Comparison of ENCODE assay signal across 10 mouse cellular contexts in genomic region chr13:51776160-51776737, GRCm38 (mm10). TPM values are rescaled to one million over a fixed set of nuclear protein-coding genes. Genes with fewer than 3 reads are reported as not detected.
DNase-seq lines count a peak whose midpoint lies in the region; ATAC-seq and TF ChIP-seq lines count a peak whose summit lies in the region.
"Had no signal": no experiment of that assay in that cellular context is flagged by ENCODE, and none has a peak within 500 bp of the region (broad histone marks: within the 10 kb centered on the region; RNA-seq: fewer than 3 reads in every experiment).

No protein-coding gene starts in this region.

- no peak overlapping the region for H3K4me3 ChIP-seq in forebrain, embryonic 16.5 days (replicated peaks; ENCODE audit: low read length)
- H3K4me3 ChIP-seq in forebrain, embryonic 14.5 days (ENCODE audit: low read depth, low read length) = no peak overlapping the region
- H3K4me3 ChIP-seq in kidney, adult 2 months (ENCODE audit: insufficient read depth, low read depth, low read length) = peak overlapping the region; percentile 47
- no peak overlapping the region for H3K4me3 ChIP-seq in kidney, embryonic 14.5 days (ENCODE audit: low read length)
- H3K4me3 ChIP-seq: midbrain, embryonic 13.5 days had no signal

- DNase-seq in forebrain, embryonic 14.5 days (ENCODE audit: low spot score) = no peak
- peak; percentile 28 for DNase-seq in kidney, adult 2 months
- peak; percentile 84 for DNase-seq in CD4-positive helper T cell, adult 2 months (ENCODE audit: low read depth, low spot score)
- DNase-seq in spleen, postnatal 10 days (ENCODE audit: low spot score in 2 of 2) = no peak
- no peak for DNase-seq in testis, postnatal 10 days (ENCODE audit: low spot score)
- DNase-seq: B cell, adult 2 months had no signal

- H3K27ac ChIP-seq in forebrain, embryonic 16.5 days (ENCODE audit: low read length) = peak overlapping the region; percentile 65
- no peak overlapping the region for H3K27ac ChIP-seq in forebrain, embryonic 14.5 days (ENCODE audit: low read depth, low read length)
- H3K27ac ChIP-seq in kidney, adult 2 months (ENCODE audit: insufficient read depth, low read depth, low read length) = peak overlapping the region; percentile 79
- no peak overlapping the region for H3K27ac ChIP-seq in kidney, embryonic 14.5 days (ENCODE audit: low read depth, low read length)
- H3K27ac ChIP-seq: midbrain, embryonic 13.5 days had no signal

- TF ChIP-seq CTCF in kidney, adult 2 months (conservative IDR thresholded peaks at IDR 0.05; ENCODE audit: insufficient read depth, insufficient read length, low read depth, low read length) = no peak

- H3K9ac ChIP-seq in forebrain, embryonic 16.5 days (replicated peaks; ENCODE audit: low read depth, low read length) = no peak overlapping the region
- H3K9ac ChIP-seq in forebrain, embryonic 14.5 days (ENCODE audit: low read length) = no peak overlapping the region
- H3K9ac ChIP-seq in kidney, embryonic 14.5 days (ENCODE audit: low read depth, low read length) = no peak overlapping the region

- WGBS in forebrain, embryonic 16.5 days = 88% methylated on average over 6 of the region's 6 CpGs
- WGBS in forebrain, embryonic 14.5 days = 86% methylated on average over 6 of the region's 6 CpGs
- 68% methylated on average over 6 of the region's 6 CpGs for WGBS in kidney, adult 2 months
- 88% methylated on average over 6 of the region's 6 CpGs for WGBS in kidney, embryonic 14.5 days

- H3K27me3 ChIP-seq in forebrain, embryonic 16.5 days (replicated peaks; ENCODE audit: control insufficient read depth, insufficient read depth, low read length) = no peaks in the 10 kb centered on the region
- H3K27me3 ChIP-seq in forebrain, embryonic 14.5 days (replicated peaks; ENCODE audit: control insufficient read depth, insufficient read depth, low read length) = no peaks in the 10 kb centered on the region
- H3K27me3 ChIP-seq in kidney, adult 2 months (replicated peaks; ENCODE audit: control insufficient read depth, insufficient read depth, low read length) = no peaks in the 10 kb centered on the region
- H3K27me3 ChIP-seq in kidney, embryonic 14.5 days (ENCODE audit: control insufficient read depth, insufficient read depth, low read length) = no peaks in the 10 kb centered on the region
- H3K27me3 ChIP-seq: midbrain, embryonic 13.5 days had no signal

- no peak for ATAC-seq in forebrain, embryonic 16.5 days
- ATAC-seq in forebrain, embryonic 14.5 days = no peak
- ATAC-seq in kidney, embryonic 14.5 days (ENCODE audit: low FRiP score, low TSS enrichment) = no peak
- peak; percentile 24 to 29; a peak in 1 of 4 replicates for ATAC-seq in hematopoietic stem cell, adult 5-6 weeks (replicated peaks in 1 of 2; ENCODE audit: insufficient read depth in 1 of 2, low FRiP score in 2 of 2, low TSS enrichment in 1 of 2, low read depth in 1 of 2, poor library complexity in 2 of 2, severe bottlenecking in 2 of 2)

- TF ChIP-seq POLR2A in kidney, adult 2 months (IDR thresholded peaks at IDR 0.05; ENCODE audit: low read depth, low read length) = no peak

- no peaks in the 10 kb centered on the region for H3K36me3 ChIP-seq in forebrain, embryonic 16.5 days (ENCODE audit: control insufficient read depth, insufficient read depth)
- H3K36me3 ChIP-seq in forebrain, embryonic 14.5 days (ENCODE audit: control insufficient read depth, insufficient read depth, low read length) = no peaks in the 10 kb centered on the region
- no peaks in the 10 kb centered on the region for H3K36me3 ChIP-seq in kidney, adult 2 months (ENCODE audit: control insufficient read depth, insufficient read depth, low read length)
- H3K36me3 ChIP-seq in kidney, embryonic 14.5 days (ENCODE audit: control insufficient read depth, insufficient read depth, low read length) = no peaks in the 10 kb centered on the region
- H3K36me3 ChIP-seq: midbrain, embryonic 13.5 days had no signal

- peak overlapping the region; percentile 3; the same call in 1 of the 2 replicates for H3K4me2 ChIP-seq in forebrain, embryonic 16.5 days (ENCODE audit: low read length)
- no peak overlapping the region for H3K4me2 ChIP-seq in forebrain, embryonic 14.5 days (ENCODE audit: low read length)
- H3K4me2 ChIP-seq in kidney, embryonic 14.5 days (replicated peaks; ENCODE audit: low read depth, low read length) = no peak overlapping the region

- peaks cover 37% of the 10 kb centered on the region for H3K4me1 ChIP-seq in forebrain, embryonic 16.5 days (replicated peaks; ENCODE audit: control insufficient read depth, insufficient read depth, low read length)
- peaks cover 20% of the 10 kb centered on the region for H3K4me1 ChIP-seq in forebrain, embryonic 14.5 days (ENCODE audit: control insufficient read depth, insufficient read depth, low read length)
- H3K4me1 ChIP-seq in kidney, adult 2 months (ENCODE audit: control insufficient read depth, insufficient read depth, low read length) = peaks cover 26% of the 10 kb centered on the region
- H3K4me1 ChIP-seq in kidney, embryonic 14.5 days (ENCODE audit: control insufficient read depth, insufficient read depth, low read length) = peaks cover 27% of the 10 kb centered on the region

- no peaks in the 10 kb centered on the region for H3K9me3 ChIP-seq in forebrain, embryonic 16.5 days (ENCODE audit: control insufficient read depth, low read length)
- H3K9me3 ChIP-seq in forebrain, embryonic 14.5 days (replicated peaks; ENCODE audit: control insufficient read depth, low read length) = no peaks in the 10 kb centered on the region
- H3K9me3 ChIP-seq in kidney, embryonic 14.5 days (ENCODE audit: control insufficient read depth, low read length) = no peaks in the 10 kb centered on the region
- H3K9me3 ChIP-seq: midbrain, embryonic 13.5 days had no signal

RNA-seq across cellular contexts. Expression of gene Sema4d, which starts 17.3 kb away (rescaled TPM):
- polyA plus RNA-seq in forebrain, embryonic 16.5 days (2015; fragmentation: Nextera tagmentation; extraction: Ambion mirVana) = 20.8 and 24.6 TPM in 2 replicates
- 12.7 and 22.1 TPM in 2 replicates for polyA plus RNA-seq in forebrain, embryonic 14.5 days (2014; fragmentation: Nextera tagmentation; extraction: Ambion mirVana)
- 87.8 and 93.2 TPM in 2 replicates for polyA plus RNA-seq in kidney, adult 2 months (2012; rRNA removed)
- polyA plus RNA-seq in kidney, embryonic 14.5 days (2014; fragmentation: Nextera tagmentation; extraction: Ambion mirVana) = 11.3 and 20.2 TPM in 2 replicates
- 16.9 and 26.5 TPM in 2 replicates for total RNA-seq in hematopoietic stem cell, adult 5-6 weeks (2017)

Comparison
In these comparisons a context has a peak if more than half of its experiments do, and no peak if none do; other contexts are left out.
1. H3K27ac ChIP-seq: peak in forebrain, embryonic 16.5 days (single experiment) and kidney, adult 2 months (single experiment); none in forebrain, embryonic 14.5 days (single experiment) and kidney, embryonic 14.5 days (single experiment).
2. ATAC-seq: peak in hematopoietic stem cell, adult 5-6 weeks (2 of 2); none in forebrain, embryonic 16.5 days (single experiment), forebrain, embryonic 14.5 days (single experiment) and kidney, embryonic 14.5 days (single experiment).
3. DNase-seq: peak in kidney, adult 2 months (single experiment) and CD4-positive helper T cell, adult 2 months (single experiment); none in forebrain, embryonic 14.5 days (single experiment), spleen, postnatal 10 days (0 of 2) and testis, postnatal 10 days (single experiment).